Mouse (Mus musculus): ENCODE data around the gene Alkbh6. TPM values are rescaled to one million over a fixed set of nuclear protein-coding genes. Genes with fewer than 3 reads are reported as not detected.
A peak's percentile ranks its signal among the peaks of the same experiment; 100 is the strongest.

The Alkbh6 gene
- polyA plus RNA-seq, 1 experiment, result 29.5 TPM

GRCm38 (mm10) chr7:30300914-30301313 is 7.6 kb upstream of the Alkbh6 start:
- Histone ChIP-seq H3K9me3 (replicated peaks; ENCODE audit: control insufficient read depth, insufficient read depth, low read length, poor library complexity, severe bottlenecking) (no peaks in the 10 kb centered on the region), H3K4me3 (ENCODE audit: low read depth, low read length) (no peak overlapping the region), H3K27ac (ENCODE audit: insufficient read depth, low read length) (no peak overlapping the region), H3K27me3 (ENCODE audit: control insufficient read depth, insufficient read depth, low read length, poor library complexity, severe bottlenecking) (no peaks in the 10 kb centered on the region), H3K9ac (ENCODE audit: low read depth, poor library complexity, severe bottlenecking) (no peak overlapping the region), H3K4me1 (ENCODE audit: control insufficient read depth, insufficient read depth, low read length) (no peaks in the 10 kb centered on the region), H3K36me3 (ENCODE audit: control insufficient read depth, insufficient read depth, low read length, poor library complexity, severe bottlenecking) (no peaks in the 10 kb centered on the region)
- TF ChIP-seq CTCF (IDR thresholded peaks at IDR 0.05; ENCODE audit: low read depth, low read length) (peak; percentile 68), EP300 (IDR thresholded peaks at IDR 0.05; ENCODE audit: insufficient read depth, low read depth, low read length) (no peak)

- Histone ChIP-seq H3K4me3 (ENCODE audit: low read depth, low read length) (no peak overlapping the region), H3K27me3 (ENCODE audit: control insufficient read depth, insufficient read depth, low read length, poor library complexity, severe bottlenecking) (no peaks in the 10 kb centered on the region), H3K9me3 (replicated peaks; ENCODE audit: control insufficient read depth, insufficient read depth, low read length, poor library complexity, severe bottlenecking) (no peaks in the 10 kb centered on the region), H3K36me3 (ENCODE audit: control insufficient read depth, insufficient read depth, low read length, poor library complexity, severe bottlenecking) (no peaks in the 10 kb centered on the region), H3K27ac (ENCODE audit: insufficient read depth, low read length) (no peak overlapping the region), H3K9ac (ENCODE audit: low read depth, poor library complexity, severe bottlenecking) (no peak overlapping the region), H3K4me1 (ENCODE audit: control insufficient read depth, insufficient read depth, low read length) (peaks cover 2% of the 10 kb centered on the region)
- TF ChIP-seq EP300 (IDR thresholded peaks at IDR 0.05; ENCODE audit: insufficient read depth, low read depth, low read length) (no peak), POLR2A (IDR thresholded peaks at IDR 0.05; ENCODE audit: insufficient read depth, low read length) (no peak), CTCF (IDR thresholded peaks at IDR 0.05; ENCODE audit: low read depth, low read length) (peak; percentile 32)
Measured at GRCm38 (mm10) chr7:30306083-30306779, 2.3 kb upstream of the Alkbh6 start.

DNA sequence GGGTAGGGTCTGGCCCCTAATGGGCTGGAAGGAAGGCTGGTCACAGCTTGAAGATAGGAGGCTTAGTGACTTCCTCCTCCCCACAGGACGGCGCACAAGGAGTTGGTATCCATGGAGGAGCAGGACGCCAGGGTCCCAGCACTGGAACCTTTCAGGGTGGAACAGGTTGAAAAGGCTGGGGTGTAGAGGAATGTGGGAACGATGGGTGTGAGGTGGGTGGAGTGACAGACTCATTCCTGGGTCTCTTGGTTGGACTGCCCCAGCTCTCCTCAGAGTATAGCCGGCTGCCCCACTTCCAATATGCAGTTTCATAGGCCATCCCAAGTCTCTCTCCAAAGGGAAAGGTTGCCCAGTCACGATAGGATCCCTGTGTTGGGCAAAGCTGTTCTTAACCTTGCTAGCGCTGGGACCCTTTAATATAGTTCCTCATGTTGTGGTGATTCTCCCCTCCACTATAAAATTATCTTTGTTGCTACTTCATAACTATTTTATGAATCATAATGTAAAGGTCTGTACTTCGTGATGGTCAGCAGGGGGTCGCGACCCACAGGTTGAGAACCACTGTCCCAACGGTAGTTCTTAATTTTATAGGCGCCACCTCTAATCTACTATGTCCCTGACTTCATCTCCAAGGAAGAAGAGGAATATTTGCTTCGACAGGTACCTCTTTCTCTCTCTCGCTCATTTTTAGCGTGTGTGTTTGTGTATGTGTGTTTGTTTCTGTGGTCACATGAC is 1.0 kb downstream of the Alkbh6 start:
- Histone ChIP-seq H3K9ac (ENCODE audit: low read depth, poor library complexity, severe bottlenecking) (peak overlapping the region; percentile 75), H3K27ac (ENCODE audit: insufficient read depth, low read length) (no peak overlapping the region), H3K9me3 (replicated peaks; ENCODE audit: control insufficient read depth, insufficient read depth, low read length, poor library complexity, severe bottlenecking) (no peaks in the 10 kb centered on the region), H3K27me3 (ENCODE audit: control insufficient read depth, insufficient read depth, low read length, poor library complexity, severe bottlenecking) (no peaks in the 10 kb centered on the region), H3K4me3 (ENCODE audit: low read depth, low read length) (peak overlapping the region; percentile 89), H3K36me3 (ENCODE audit: control insufficient read depth, insufficient read depth, low read length, poor library complexity, severe bottlenecking) (no peaks in the 10 kb centered on the region), H3K4me1 (ENCODE audit: control insufficient read depth, insufficient read depth, low read length) (peaks cover 2% of the 10 kb centered on the region)
- TF ChIP-seq CTCF (IDR thresholded peaks at IDR 0.05; ENCODE audit: low read depth, low read length) (no peak), POLR2A (IDR thresholded peaks at IDR 0.05; ENCODE audit: insufficient read depth, low read length) (no peak), EP300 (IDR thresholded peaks at IDR 0.05; ENCODE audit: insufficient read depth, low read depth, low read length) (no peak)

DNA sequence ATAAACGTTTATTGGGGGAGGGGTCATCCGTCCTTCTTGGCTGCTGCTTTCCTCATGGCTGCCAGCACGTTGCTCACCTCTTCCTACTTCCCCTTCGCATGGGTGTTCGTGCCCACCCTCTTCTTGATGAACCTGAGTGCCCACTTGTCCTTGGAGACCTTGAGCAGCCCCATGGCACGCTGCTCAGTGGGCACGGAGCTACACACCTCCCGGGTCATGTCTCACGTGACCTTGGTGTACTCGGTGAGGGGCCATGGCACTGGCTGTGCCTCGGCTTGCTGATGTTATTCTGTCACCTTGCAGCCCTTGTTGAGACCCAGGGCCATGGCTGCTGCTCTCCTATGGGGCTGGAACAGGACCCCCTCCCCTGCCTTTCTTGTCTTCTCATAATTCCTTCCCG is 1.6 kb downstream of the Alkbh6 start:
- Histone ChIP-seq H3K9ac (ENCODE audit: low read depth, poor library complexity, severe bottlenecking) (no peak overlapping the region), H3K9me3 (replicated peaks; ENCODE audit: control insufficient read depth, insufficient read depth, low read length, poor library complexity, severe bottlenecking) (no peaks in the 10 kb centered on the region), H3K27ac (ENCODE audit: insufficient read depth, low read length) (no peak overlapping the region), H3K27me3 (ENCODE audit: control insufficient read depth, insufficient read depth, low read length, poor library complexity, severe bottlenecking) (no peaks in the 10 kb centered on the region), H3K4me3 (ENCODE audit: low read depth, low read length) (no peak overlapping the region), H3K36me3 (ENCODE audit: control insufficient read depth, insufficient read depth, low read length, poor library complexity, severe bottlenecking) (no peaks in the 10 kb centered on the region), H3K4me1 (ENCODE audit: control insufficient read depth, insufficient read depth, low read length) (peaks cover 2% of the 10 kb centered on the region)
- no peak for TF ChIP-seq EP300 (IDR thresholded peaks at IDR 0.05; ENCODE audit: insufficient read depth, low read depth, low read length)
- no peak for TF ChIP-seq POLR2A (IDR thresholded peaks at IDR 0.05; ENCODE audit: insufficient read depth, low read length)
- TF ChIP-seq CTCF (IDR thresholded peaks at IDR 0.05; ENCODE audit: low read depth, low read length), result no peak

- Histone ChIP-seq H3K27ac (ENCODE audit: insufficient read depth, low read length) (no peak overlapping the region), H3K36me3 (ENCODE audit: control insufficient read depth, insufficient read depth, low read length, poor library complexity, severe bottlenecking) (no peaks in the 10 kb centered on the region), H3K27me3 (ENCODE audit: control insufficient read depth, insufficient read depth, low read length, poor library complexity, severe bottlenecking) (no peaks in the 10 kb centered on the region), H3K9me3 (replicated peaks; ENCODE audit: control insufficient read depth, insufficient read depth, low read length, poor library complexity, severe bottlenecking) (no peaks in the 10 kb centered on the region), H3K4me3 (ENCODE audit: low read depth, low read length) (peak overlapping the region; percentile 12; the same call in 1 of the 2 replicates), H3K4me1 (ENCODE audit: control insufficient read depth, insufficient read depth, low read length) (peaks cover 2% of the 10 kb centered on the region), H3K9ac (ENCODE audit: low read depth, poor library complexity, severe bottlenecking) (no peak overlapping the region)
- TF ChIP-seq EP300 (IDR thresholded peaks at IDR 0.05; ENCODE audit: insufficient read depth, low read depth, low read length), result no peak
- no peak for TF ChIP-seq CTCF (IDR thresholded peaks at IDR 0.05; ENCODE audit: low read depth, low read length)
- no peak for TF ChIP-seq POLR2A (IDR thresholded peaks at IDR 0.05; ENCODE audit: insufficient read depth, low read length)
Measured at GRCm38 (mm10) chr7:30313666-30314320, 5.3 kb downstream of the Alkbh6 start.
